Mouse (Mus musculus): ENCODE data around the gene R3hdm1. TPM values are rescaled to one million over a fixed set of nuclear protein-coding genes. Genes with fewer than 3 reads are reported as not detected.

The R3hdm1 gene
- total and polyA plus RNA-seq, 3 experiments, result 17.8 to 75.7 (median 33.9) TPM

- Histone ChIP-seq H3K4me3 (replicated peaks in 1 of 3; ENCODE audit: low read depth in 2 of 3, low read length in 2 of 3, poor library complexity in 1 of 3) (no peak overlapping the region), H3K27me3 (replicated peaks) (no peaks in the 10 kb centered on the region), H3K79me2 (replicated peaks; ENCODE audit: control insufficient read depth, extremely low read depth, insufficient read depth, poor library complexity, severe bottlenecking) (no peaks in the 10 kb centered on the region), H3K9ac (ENCODE audit: insufficient read depth, low read depth) (no peak overlapping the region), H3K4me1 (ENCODE audit: control insufficient read depth in 1 of 2, insufficient read depth in 2 of 2) (peaks cover 2 to 13% of the 10 kb centered on the region in 2 experiments; a peak in 3 of 4 replicates), H3K4me2 (ENCODE audit: insufficient read depth, low read depth, poor library complexity, severe bottlenecking) (no peak overlapping the region), H3K9me3 (replicated peaks; ENCODE audit: low read length) (no peaks in the 10 kb centered on the region), H3K36me3 (replicated peaks in 1 of 2; ENCODE audit: control insufficient read depth in 1 of 2, insufficient read depth in 1 of 2, low read length in 1 of 2) (peaks cover 0 to 12% of the 10 kb centered on the region in 2 experiments), H3K27ac (ENCODE audit: insufficient read depth, low read depth) (no peak overlapping the region)
- DNase-seq (ENCODE audit: extremely low read depth), result no peak
- in situ Hi-C loops (cut with MboI; ENCODE audit: low pct_ligation_motif_present, low pct_unique_long_range_greater_than_20kb, low sequenced_read_pairs) (no loop called here), dilution Hi-C loops (cut with MboI; ENCODE audit: extremely low pct_ligation_motif_present, extremely low pct_unique_long_range_greater_than_20kb, low sequenced_read_pairs) (no loop called here)
- TF ChIP-seq PAX5 (IDR thresholded peaks at IDR 0.05; ENCODE audit: low read length) (no peak), ETS1 (conservative IDR thresholded peaks at IDR 0.05; ENCODE audit: low read depth, low read length) (no peak), IRF4 (IDR thresholded peaks at IDR 0.05; ENCODE audit: low read depth, low read length) (no peak), TBP (conservative IDR thresholded peaks at IDR 0.05; ENCODE audit: low read depth, low read length) (no peak), USF2 (conservative IDR thresholded peaks at IDR 0.05; ENCODE audit: low read depth, low read length) (no peak), ZNF384 (IDR thresholded peaks at IDR 0.05; ENCODE audit: low read depth, low read length) (no peak), HCFC1 (IDR thresholded peaks at IDR 0.05; ENCODE audit: low read depth, low read length) (no peak), MYC (IDR thresholded peaks at IDR 0.05; ENCODE audit: low read depth, low read length) (no peak), TCF12 (IDR thresholded peaks at IDR 0.05; ENCODE audit: low read depth, low read length) (no peak), ZMIZ1 (IDR thresholded peaks at IDR 0.05; ENCODE audit: low read depth, low read length) (no peak), MAFK (IDR thresholded peaks at IDR 0.05; ENCODE audit: insufficient replicate concordance, low read length) (no peak), MXI1 (IDR thresholded peaks at IDR 0.05; ENCODE audit: low read depth, low read length) (no peak), SMC3 (IDR thresholded peaks at IDR 0.05; ENCODE audit: low read depth, low read length) (no peak), MAZ (IDR thresholded peaks at IDR 0.05; ENCODE audit: low read depth, low read length) (no peak), MEF2A (IDR thresholded peaks at IDR 0.05; ENCODE audit: borderline replicate concordance, low read depth, low read length) (no peak), CHD1 (IDR thresholded peaks at IDR 0.05; ENCODE audit: low read depth, low read length) (no peak), CHD2 (IDR thresholded peaks at IDR 0.05; ENCODE audit: low read length) (no peak), GABPA (IDR thresholded peaks at IDR 0.05; ENCODE audit: insufficient replicate concordance, low read depth, low read length) (no peak), NRF1 (IDR thresholded peaks at IDR 0.05; ENCODE audit: low read depth, low read length) (no peak), UBTF (IDR thresholded peaks at IDR 0.05; ENCODE audit: low read depth, low read length) (no peak)
Observed at GRCm38 (mm10) chr1:128285136-128285535, 182.0 kb downstream of the R3hdm1 start.

Other genes starting within 250 kb of the R3hdm1 start
- 0.04 TPM in 2 replicates for gene Map3k19, start 248.3 kb upstream of the R3hdm1 start, total RNA-seq (2012; rRNA removed)
- 0.05 TPM in 1 of 2 replicates, not detected in the other for gene Map3k19, start 248.3 kb upstream of the R3hdm1 start, total RNA-seq (2014; rRNA removed)
- gene Map3k19, start 248.3 kb upstream of the R3hdm1 start, polyA plus RNA-seq (2012; ENCODE audit: insufficient read length, low read depth), result not detected in 2 replicates
- gene Rab3gap1, start 234.5 kb upstream of the R3hdm1 start, total RNA-seq (2012; rRNA removed), result 35.1 and 37.5 TPM in 2 replicates
- gene Rab3gap1, start 234.5 kb upstream of the R3hdm1 start, total RNA-seq (2014; rRNA removed), result 21.8 and 22.6 TPM in 2 replicates
- gene Rab3gap1, start 234.5 kb upstream of the R3hdm1 start, polyA plus RNA-seq (2012; ENCODE audit: insufficient read length, low read depth), result 21.7 and 21.9 TPM in 2 replicates
- 9.4 and 12.4 TPM in 2 replicates for gene Zranb3, start 254 bp upstream of the R3hdm1 start, total RNA-seq (2012; rRNA removed)
- 13.6 and 14.5 TPM in 2 replicates for gene Zranb3, start 254 bp upstream of the R3hdm1 start, total RNA-seq (2014; rRNA removed)
- 9.9 and 10.4 TPM in 2 replicates for gene Zranb3, start 254 bp upstream of the R3hdm1 start, polyA plus RNA-seq (2012; ENCODE audit: insufficient read length, low read depth)
- gene Ubxn4, start 140.7 kb downstream of the R3hdm1 start, total RNA-seq (2012; rRNA removed), result 41.5 and 47.2 TPM in 2 replicates
- 38.7 and 47.3 TPM in 2 replicates for gene Ubxn4, start 140.7 kb downstream of the R3hdm1 start, total RNA-seq (2014; rRNA removed)
- gene Ubxn4, start 140.7 kb downstream of the R3hdm1 start, polyA plus RNA-seq (2012; ENCODE audit: insufficient read length, low read depth), result 94.3 and 110 TPM in 2 replicates
- gene Lct, start 225.0 kb downstream of the R3hdm1 start, total RNA-seq (2012; rRNA removed), result 0.04 and 0.08 TPM in 2 replicates
- 0.07 and 0.19 TPM in 2 replicates for gene Lct, start 225.0 kb downstream of the R3hdm1 start, total RNA-seq (2014; rRNA removed)
- gene Lct, start 225.0 kb downstream of the R3hdm1 start, polyA plus RNA-seq (2012; ENCODE audit: insufficient read length, low read depth), result 0.11 and 0.14 TPM in 2 replicates